Mouse (Mus musculus) midbrain, embryonic 15.5 days (tissue): ENCODE results near the gene Akt3. TPM values are rescaled to one million over a fixed set of nuclear protein-coding genes. Genes with fewer than 3 reads are reported as not detected.

Experiments
- ATAC-seq: fragments of 200-750 bp; cut with Nextera tagmentation; replicated peaks from 2 replicates; pipeline ENCODE4 v1.8.0; 2017; ENCODE audit warnings: moderate TSS enrichment
- H3K27ac ChIP-seq: fragments of 300-500 bp; sonication (generic); 2 replicates; pipeline ENCODE4 v1.5.1; 2015; ENCODE audit warnings: mild to moderate bottlenecking, inconsistent platforms
- H3K27me3 ChIP-seq: fragments of 300-500 bp; sonication (generic); replicated peaks from 2 replicates; pipeline ENCODE4 v1.6.1; 2015; ENCODE audit warnings: inconsistent platforms
- H3K36me3 ChIP-seq: fragments of 300-500 bp; sonication (generic); replicated peaks from 2 replicates; pipeline ENCODE4 v1.6.1; 2015; ENCODE audit warnings: inconsistent platforms
- H3K4me1 ChIP-seq: fragments of 300-500 bp; sonication (generic); 2 replicates; pipeline ENCODE4 v1.6.1; 2015; ENCODE audit warnings: inconsistent platforms
- H3K4me2 ChIP-seq: fragments of 300-500 bp; sonication (generic); 2 replicates; pipeline ENCODE4 v1.6.1; 2015; ENCODE audit warnings: inconsistent platforms, mild to moderate bottlenecking, moderate library complexity
- H3K4me3 ChIP-seq: fragments of 300-500 bp; sonication (generic); 2 replicates; pipeline ENCODE4 v1.5.1; 2015; ENCODE audit warnings: mild to moderate bottlenecking, inconsistent platforms
- H3K9ac ChIP-seq: fragments of 300-500 bp; sonication (generic); 2 replicates; pipeline ENCODE4 v1.6.1; 2015; ENCODE audit warnings: mild to moderate bottlenecking, inconsistent platforms
- H3K9me3 ChIP-seq: fragments of 300-500 bp; sonication (generic); 2 replicates; pipeline ENCODE4 v1.6.1; 2016; ENCODE audit warnings: inconsistent platforms
- WGBS: fragments of 180-500 bp; shearing (Covaris S2); methylation state at CpG from one replicate; pipeline ENCODE4 v1.1.7; 2015; ENCODE audit warnings: mixed read lengths; 5-methylcytosine and 5-hydroxymethylcytosine counted together
- polyA plus RNA-seq: library from polyadenylated mRNA; unstranded; fragments of >200 nt; fragmentation: Nextera tagmentation; extraction: Ambion mirVana; gene quantifications from 2 replicates; pipeline ENCODE4 v1.2.1, GENCODE M21; 2015

The Akt3 gene
- polyA plus RNA-seq, 1 experiment from 2014 or later, result 22.4 TPM

DNA sequence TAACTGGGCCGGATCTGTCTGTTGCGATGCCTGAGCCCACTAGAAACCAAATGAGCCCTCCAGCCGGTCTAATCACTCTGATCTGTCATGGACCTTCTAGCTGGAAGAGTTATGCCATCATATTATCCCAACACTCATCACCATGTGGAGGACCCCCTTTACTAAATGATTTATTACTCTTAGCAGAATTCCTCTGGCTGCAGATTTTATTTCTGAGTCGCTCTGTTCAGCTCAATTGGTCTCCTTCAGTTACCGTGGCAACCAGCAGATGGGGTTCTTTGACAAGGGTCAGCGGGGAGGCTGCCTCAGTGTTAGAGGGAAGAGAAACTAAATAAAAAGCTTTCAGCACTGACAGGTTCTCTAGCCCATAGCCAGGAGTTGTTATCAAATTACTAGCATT, 259.0 kb downstream of the Akt3 start:
- Histone ChIP-seq H3K27me3 (no peaks in the 10 kb centered on the region), H3K9ac (no peak overlapping the region), H3K27ac (peak overlapping the region; percentile 48; the same call in 1 of the 2 replicates), H3K4me3 (no peak overlapping the region), H3K36me3 (no peaks in the 10 kb centered on the region), H3K4me1 (peaks cover 64% of the 10 kb centered on the region), H3K4me2 (no peak overlapping the region), H3K9me3 (no peaks in the 10 kb centered on the region)
- ATAC-seq, result peak; percentile 64
- 8% methylated on average over 6 of the region's 6 CpGs for WGBS

DNA sequence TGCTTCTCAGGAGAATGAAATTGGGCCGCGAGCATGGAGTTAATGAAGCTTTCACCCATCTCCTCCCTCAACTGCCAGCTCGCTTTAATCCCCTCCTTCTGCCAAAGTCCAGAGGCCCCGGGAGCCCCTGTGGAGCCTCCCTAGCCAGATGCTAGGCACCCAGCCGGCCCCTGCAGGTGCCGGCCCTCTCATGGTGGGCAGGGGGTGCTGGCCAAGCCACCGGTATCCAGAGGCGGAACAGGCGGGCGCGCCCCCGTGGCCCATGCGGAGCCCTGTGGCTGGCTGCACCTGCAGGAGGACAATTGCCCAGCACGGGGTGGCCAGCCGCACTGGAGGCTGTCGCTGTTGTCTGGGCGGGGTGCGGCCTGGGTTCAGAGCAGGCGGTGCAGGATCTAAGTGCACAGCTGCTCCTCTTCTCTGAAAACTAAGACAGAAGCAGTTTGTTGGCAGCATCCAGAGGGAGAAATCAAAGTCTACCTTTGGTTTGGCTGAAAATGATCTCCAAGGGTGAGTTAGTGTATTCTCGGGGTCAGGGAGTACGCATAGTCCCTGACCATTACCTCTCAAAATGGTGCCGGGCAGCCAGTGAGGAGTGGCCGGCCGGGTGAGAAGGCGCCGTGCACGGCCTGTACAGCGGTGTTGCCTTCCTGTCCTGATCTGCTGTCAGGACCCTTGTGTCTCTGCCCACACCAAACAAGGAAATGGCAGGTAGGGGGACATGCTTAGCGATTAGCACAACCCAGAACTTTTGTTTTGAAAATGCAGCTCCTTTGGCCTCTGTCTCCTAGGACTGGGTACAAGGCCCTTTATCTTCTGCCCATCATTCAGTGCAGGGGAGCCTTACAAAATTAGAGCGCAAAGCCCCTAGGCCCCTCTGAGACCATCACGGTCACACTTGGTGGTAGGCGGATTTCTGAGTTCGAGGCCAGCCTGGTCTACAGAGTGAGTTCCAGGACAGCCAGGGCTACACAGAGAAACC, 260.0 kb downstream of the Akt3 start:
- Histone ChIP-seq H3K4me1 (peaks cover 59% of the 10 kb centered on the region), H3K27ac (peak overlapping the region; percentile 65), H3K4me2 (peak overlapping the region; percentile 49), H3K36me3 (no peaks in the 10 kb centered on the region), H3K9ac (0 out of 2 replicates have a peak overlapping the region, but pooled peaks have one; percentile 14), H3K9me3 (no peaks in the 10 kb centered on the region), H3K27me3 (no peaks in the 10 kb centered on the region), H3K4me3 (0 out of 2 replicates have a peak overlapping the region, but pooled peaks have one; percentile 4)
- 19% methylated on average over 33 of the region's 33 CpGs for WGBS
- peak; percentile 28; the same call in 1 of the 2 replicates for ATAC-seq

DNA sequence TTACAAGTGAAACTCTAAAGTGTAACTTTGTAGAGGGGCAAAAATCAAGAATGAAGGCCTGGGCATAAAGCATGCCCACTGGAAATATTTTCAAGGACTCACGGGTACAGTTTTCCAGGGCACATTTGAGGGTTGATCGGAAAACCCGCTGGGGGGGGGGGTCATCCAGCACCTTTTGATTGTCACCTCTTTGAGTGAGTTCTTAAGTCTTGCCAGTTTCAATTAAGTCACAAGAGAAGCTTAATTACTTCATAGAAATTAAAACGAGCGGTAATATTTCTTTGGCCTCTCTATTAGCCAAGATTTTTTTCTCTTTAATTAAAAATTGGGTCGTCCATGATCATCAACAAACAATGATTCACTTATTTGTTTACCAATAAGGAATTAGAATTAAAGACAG, 260.7 kb downstream of the Akt3 start:
- no peak overlapping the region for H3K4me3 ChIP-seq
- no peak overlapping the region for H3K9ac ChIP-seq
- peak overlapping the region; percentile 49 for H3K4me2 ChIP-seq
- 17% methylated on average over 6 of the region's 6 CpGs for WGBS
- H3K9me3 ChIP-seq, result no peaks in the 10 kb centered on the region
- ATAC-seq, result no peak
- H3K4me1 ChIP-seq, result peaks cover 58% of the 10 kb centered on the region
- H3K36me3 ChIP-seq, result no peaks in the 10 kb centered on the region
- peak overlapping the region; percentile 65 for H3K27ac ChIP-seq
- H3K27me3 ChIP-seq, result no peaks in the 10 kb centered on the region

DNA sequence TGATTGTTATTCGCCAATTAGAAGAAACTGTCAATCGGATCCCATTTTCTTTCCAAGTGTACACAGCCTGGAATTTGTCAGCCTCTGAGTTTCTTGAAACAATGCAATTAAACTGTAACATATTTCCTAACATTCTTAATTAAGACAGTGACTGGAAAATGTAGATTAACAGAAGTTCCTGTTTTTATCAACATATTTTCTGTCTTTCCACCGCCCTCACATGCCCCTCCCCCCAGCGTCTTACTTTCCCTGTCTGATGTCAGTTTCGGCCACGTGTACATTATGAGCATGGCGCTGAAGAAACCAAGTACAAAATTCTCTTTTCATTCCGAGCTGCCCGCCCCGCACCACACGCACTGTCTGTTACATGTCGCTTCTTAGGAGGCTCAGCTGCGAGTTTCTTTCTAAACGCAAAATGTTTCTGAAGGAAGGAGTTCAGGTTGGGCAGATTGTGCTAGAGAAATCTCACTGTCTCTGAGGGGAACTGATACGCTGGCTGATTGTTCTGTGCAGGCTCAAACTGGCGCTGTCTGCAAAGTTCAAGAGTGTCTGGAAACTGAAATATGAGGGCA, 261.3 kb downstream of the Akt3 start:
- 16% methylated on average over 16 of the region's 16 CpGs for WGBS
- Histone ChIP-seq H3K9ac (no peak overlapping the region), H3K27ac (peak overlapping the region; percentile 39), H3K9me3 (no peaks in the 10 kb centered on the region), H3K27me3 (no peaks in the 10 kb centered on the region), H3K36me3 (no peaks in the 10 kb centered on the region), H3K4me1 (peaks cover 58% of the 10 kb centered on the region), H3K4me2 (peak overlapping the region; percentile 29), H3K4me3 (no peak overlapping the region)
- ATAC-seq, result no peak

DNA sequence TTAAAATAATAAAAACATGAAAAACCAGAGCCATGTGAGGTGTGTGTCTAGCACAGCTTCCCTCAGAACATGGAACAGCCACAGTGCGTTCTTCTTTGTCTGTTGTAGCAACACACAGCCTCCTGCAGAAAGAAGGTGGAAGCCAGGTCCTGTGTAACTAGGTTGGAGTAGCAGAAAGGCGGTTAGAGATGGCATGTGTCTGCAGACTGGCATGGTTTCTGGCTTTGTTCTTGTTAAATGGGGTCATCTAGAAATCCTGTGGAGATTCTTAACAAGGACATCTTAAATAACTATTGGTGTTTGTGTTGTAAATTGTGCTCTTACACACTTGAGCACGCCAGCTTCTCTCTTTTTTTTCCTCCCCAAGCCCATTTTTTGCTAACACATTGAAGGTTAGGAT, 261.8 kb downstream of the Akt3 start:
- Histone ChIP-seq H3K4me1 (peaks cover 58% of the 10 kb centered on the region), H3K36me3 (no peaks in the 10 kb centered on the region), H3K4me3 (no peak overlapping the region), H3K27ac (no peak overlapping the region; the same call in 1 of the 2 replicates), H3K4me2 (no peak overlapping the region), H3K27me3 (no peaks in the 10 kb centered on the region), H3K9ac (no peak overlapping the region), H3K9me3 (no peaks in the 10 kb centered on the region)
- WGBS, result 73% methylated on average over 3 of the region's 3 CpGs
- no peak for ATAC-seq

DNA sequence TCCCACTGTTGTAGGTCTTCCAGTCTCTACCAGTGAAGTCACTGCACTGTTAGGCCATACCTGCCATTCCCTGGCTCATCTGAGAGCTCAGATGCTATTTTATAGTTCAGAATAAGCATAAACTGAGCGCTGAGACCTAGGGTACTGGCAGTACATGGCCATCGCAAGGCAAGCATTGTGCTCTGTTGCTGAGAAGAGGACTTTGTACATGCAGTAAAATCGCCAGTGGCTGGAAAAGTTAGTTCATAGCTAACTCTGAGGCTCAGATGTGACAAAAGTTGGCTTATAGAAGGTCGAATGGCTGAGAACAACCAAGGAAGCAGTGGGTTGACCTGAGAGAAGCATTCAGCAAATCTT, 262.6 kb downstream of the Akt3 start:
- ATAC-seq, result no peak
- Histone ChIP-seq H3K36me3 (no peaks in the 10 kb centered on the region), H3K9me3 (no peaks in the 10 kb centered on the region), H3K27me3 (no peaks in the 10 kb centered on the region), H3K27ac (peak overlapping the region; percentile 67), H3K4me1 (peaks cover 58% of the 10 kb centered on the region), H3K9ac (no peak overlapping the region), H3K4me3 (no peak overlapping the region), H3K4me2 (no peak overlapping the region)
- 72% methylated on average over 4 of the region's 4 CpGs for WGBS

DNA sequence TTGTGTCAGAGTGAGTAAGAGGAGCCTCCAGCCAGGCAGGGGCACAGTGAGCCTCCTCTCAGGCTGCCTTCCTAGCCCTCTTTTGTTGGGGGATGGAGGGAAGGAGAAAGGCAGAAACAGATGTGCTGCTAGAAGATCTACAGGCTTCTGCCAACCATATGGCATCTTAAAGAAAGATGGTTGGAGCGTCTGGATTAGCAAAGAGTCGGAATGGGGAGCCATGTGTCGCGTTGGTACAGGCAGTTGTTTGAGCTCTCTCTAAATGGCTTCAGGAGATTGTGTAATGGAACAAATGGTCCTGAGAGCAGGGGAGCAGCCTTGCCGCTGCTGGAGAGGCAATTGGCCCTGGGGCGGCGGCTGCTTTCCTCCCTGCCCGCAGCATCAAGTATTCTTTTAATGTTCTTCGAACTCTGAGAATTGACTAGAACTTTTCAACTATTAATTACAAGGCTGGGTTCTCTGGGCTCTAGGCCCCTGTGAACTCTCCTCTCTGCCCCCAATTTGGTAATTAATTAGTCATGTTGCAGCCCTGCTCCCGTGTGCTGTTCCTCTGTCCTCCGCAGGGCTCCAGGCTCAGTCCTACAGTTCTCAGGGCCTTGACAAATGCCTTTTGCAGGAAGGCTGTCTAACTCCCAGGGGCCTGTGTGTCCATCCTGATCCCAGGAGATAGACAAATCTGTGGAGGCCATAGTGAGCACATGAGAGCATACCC, 263.1 kb downstream of the Akt3 start:
- Histone ChIP-seq H3K36me3 (no peaks in the 10 kb centered on the region), H3K27me3 (no peaks in the 10 kb centered on the region), H3K4me2 (no peak overlapping the region), H3K4me1 (peaks cover 58% of the 10 kb centered on the region), H3K9me3 (no peaks in the 10 kb centered on the region), H3K4me3 (no peak overlapping the region), H3K9ac (0 out of 2 replicates have a peak overlapping the region, but pooled peaks have one; percentile 5), H3K27ac (peak overlapping the region; percentile 67)
- 16% methylated on average over 11 of the region's 11 CpGs for WGBS
- no peak for ATAC-seq

DNA sequence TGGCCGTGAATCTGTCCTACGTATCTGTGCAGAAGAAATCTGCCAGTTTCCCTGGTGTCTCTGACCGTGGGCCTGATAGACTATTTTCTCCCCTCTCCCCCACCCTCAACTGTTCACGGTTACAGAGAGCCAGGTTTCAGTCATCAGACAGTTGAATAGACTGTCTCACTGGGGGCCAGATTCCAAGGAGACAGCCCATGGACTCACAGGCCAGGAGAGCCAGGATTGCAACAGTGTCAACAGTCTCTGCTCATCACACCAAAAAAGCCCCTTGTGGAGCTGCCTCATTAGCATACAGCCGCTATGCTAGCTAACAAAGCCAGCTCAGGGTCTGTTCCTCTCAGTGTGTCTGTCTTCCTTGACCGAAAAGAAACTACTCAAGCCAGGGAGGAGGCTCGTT, 263.9 kb downstream of the Akt3 start:
- peaks cover 56% of the 10 kb centered on the region for H3K4me1 ChIP-seq
- no peaks in the 10 kb centered on the region for H3K36me3 ChIP-seq
- ATAC-seq, result peak; percentile 63
- H3K4me2 ChIP-seq, result no peak overlapping the region
- whole genome bisulfite sequencing, result 13% methylated on average over 7 of the region's 7 CpGs
- H3K27ac ChIP-seq, result peak overlapping the region; percentile 62
- no peak overlapping the region for H3K4me3 ChIP-seq
- no peaks in the 10 kb centered on the region for H3K9me3 ChIP-seq
- H3K27me3 ChIP-seq, result no peaks in the 10 kb centered on the region
- no peak overlapping the region for H3K9ac ChIP-seq

DNA sequence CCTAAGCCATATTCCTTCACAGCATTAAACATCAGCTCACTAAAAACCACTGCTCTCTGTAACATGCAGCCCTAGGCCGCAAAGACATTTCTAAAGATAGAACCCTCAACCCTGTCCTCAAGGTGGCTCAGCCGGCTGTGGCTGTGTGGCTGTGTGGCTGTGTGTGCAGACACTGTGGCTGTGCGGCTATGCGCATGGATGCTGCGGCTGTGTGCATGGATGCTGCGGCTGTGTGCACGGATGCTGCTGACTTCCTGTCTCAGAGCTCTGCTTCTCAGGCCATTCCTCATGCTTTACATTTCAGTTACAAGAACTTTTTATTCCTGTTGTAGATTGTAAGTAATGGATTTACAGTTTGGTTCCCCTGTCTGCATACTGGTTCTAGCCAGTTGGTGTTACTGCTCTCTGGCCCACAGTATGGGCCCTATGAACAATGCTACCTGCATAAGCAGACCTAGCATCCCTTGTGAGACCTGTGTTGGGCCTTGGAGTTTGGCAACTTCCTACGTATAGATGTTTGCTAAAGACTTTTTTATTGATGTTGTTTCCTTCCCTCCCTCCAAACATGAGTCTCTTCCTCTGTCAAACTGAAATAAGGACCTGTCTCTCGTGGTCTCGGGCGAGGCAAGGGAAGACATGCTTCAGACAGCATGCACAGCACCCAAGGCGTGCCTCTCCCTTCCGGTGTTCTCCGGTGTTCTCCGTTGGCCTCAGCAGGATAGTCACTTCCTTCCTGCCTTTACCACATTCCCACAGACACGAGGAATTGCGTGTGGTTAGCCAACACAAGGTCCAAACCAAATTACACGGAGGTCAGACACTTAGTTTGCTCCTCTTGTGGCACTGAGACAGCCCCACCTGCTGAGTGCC, 264.6 kb downstream of the Akt3 start:
- peaks cover 50% of the 10 kb centered on the region for H3K4me1 ChIP-seq
- peak overlapping the region; percentile 62 for H3K27ac ChIP-seq
- H3K9ac ChIP-seq, result no peak overlapping the region
- no peaks in the 10 kb centered on the region for H3K36me3 ChIP-seq
- H3K27me3 ChIP-seq, result no peaks in the 10 kb centered on the region
- WGBS, result 75% methylated on average over 18 of the region's 18 CpGs
- H3K4me2 ChIP-seq, result no peak overlapping the region
- no peaks in the 10 kb centered on the region for H3K9me3 ChIP-seq
- no peak for ATAC-seq
- no peak overlapping the region for H3K4me3 ChIP-seq

DNA sequence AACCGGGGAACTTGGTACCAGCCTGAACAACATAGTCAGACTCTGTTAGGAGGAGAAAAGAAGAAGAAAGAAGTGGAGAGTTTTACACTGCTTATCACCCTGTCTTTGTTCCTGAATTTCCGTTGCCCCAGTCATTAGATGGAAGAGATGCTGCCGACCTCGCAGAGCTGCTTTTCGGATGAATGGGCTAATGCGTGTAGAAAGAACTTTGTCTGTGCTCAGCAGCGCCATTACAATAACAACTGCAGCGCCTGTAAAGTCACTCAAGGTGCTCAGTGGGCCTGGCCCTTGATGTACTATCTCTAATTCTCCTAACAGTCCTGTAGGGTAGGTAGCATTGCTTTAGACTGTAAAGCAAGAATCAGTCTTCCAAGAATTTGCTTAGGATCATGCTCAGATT, 265.5 kb downstream of the Akt3 start:
- Histone ChIP-seq H3K9me3 (no peaks in the 10 kb centered on the region), H3K36me3 (no peaks in the 10 kb centered on the region), H3K4me1 (peaks cover 42% of the 10 kb centered on the region), H3K9ac (no peak overlapping the region), H3K27ac (no peak overlapping the region), H3K27me3 (no peaks in the 10 kb centered on the region), H3K4me3 (no peak overlapping the region), H3K4me2 (no peak overlapping the region)
- 41% methylated on average over 8 of the region's 8 CpGs for WGBS
- no peak for ATAC-seq

DNA sequence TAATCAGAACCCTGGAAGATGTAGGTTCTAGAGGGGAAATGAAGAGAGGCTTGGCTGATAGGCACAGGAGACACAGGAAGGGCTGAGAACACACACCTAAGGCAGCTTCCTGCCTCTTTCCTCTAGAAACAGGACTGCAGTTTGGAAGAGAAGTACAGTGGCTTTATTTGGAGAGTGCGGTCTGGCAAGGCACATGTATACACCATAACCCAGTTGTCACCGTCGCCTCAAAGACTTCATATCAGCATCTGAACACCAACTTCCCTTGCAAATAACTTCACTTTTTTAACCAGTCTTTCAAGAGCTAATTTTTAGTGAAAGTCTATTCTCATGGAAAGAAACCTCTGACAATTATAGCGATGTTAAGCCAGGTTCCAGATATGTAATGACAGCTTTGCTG, 266.5 kb downstream of the Akt3 start:
- Histone ChIP-seq H3K36me3 (no peaks in the 10 kb centered on the region), H3K4me3 (no peak overlapping the region), H3K9ac (no peak overlapping the region), H3K4me1 (peaks cover 40% of the 10 kb centered on the region), H3K27me3 (no peaks in the 10 kb centered on the region), H3K4me2 (no peak overlapping the region), H3K9me3 (no peaks in the 10 kb centered on the region), H3K27ac (no peak overlapping the region)
- ATAC-seq, result no peak
- 94% methylated on average over 4 of the region's 4 CpGs for WGBS
